Mouse (Mus musculus) heart, embryonic 14.5 days (tissue): ENCODE data around the gene Arhgap25. TPM values are rescaled to one million over a fixed set of nuclear protein-coding genes. Genes with fewer than 3 reads are reported as not detected.
"Not testable (repeated sequence)": the region's sequence is repeated elsewhere in the genome, so short reads cannot be mapped to it uniquely, and the experiment has no call there.

ENCODE experiments used
- ATAC-seq: fragments of 200-750 bp; cut with Nextera tagmentation; 2 replicates; pipeline ENCODE4 v1.8.0; 2017; ENCODE audit warnings: low read depth, moderate TSS enrichment; ENCODE audit not compliant: insufficient number of reproducible peaks, insufficient read depth, low FRiP score
- H3K27ac ChIP-seq, 2 experiments: fragments of 200-500 bp in 1 of 2; fragments of 300-500 bp in 1 of 2; sonication (generic) in 1 of 2; replicated peaks in 1 of 2; 2 replicates each; pipeline ENCODE4 v1.5.1; 2012 to 2014; ENCODE audit warnings: low read depth in 2 of 2, low read length in 2 of 2, control low read depth in 1 of 2, mild to moderate bottlenecking in 1 of 2, mixed read lengths in 1 of 2; ENCODE audit not compliant: control insufficient read depth in 1 of 2, insufficient read depth in 1 of 2
- H3K27me3 ChIP-seq: fragments of 300-500 bp; sonication (generic); 2 replicates; pipeline ENCODE4 v1.6.1; 2014; ENCODE audit warnings: mild to moderate bottlenecking, low read length, control low read depth; ENCODE audit not compliant: control insufficient read depth, insufficient read depth
- H3K36me3 ChIP-seq: fragments of 300-500 bp; sonication (generic); 2 replicates; pipeline ENCODE4 v1.6.1; 2014; ENCODE audit warnings: mild to moderate bottlenecking, control low read depth, low read length, mixed read lengths; ENCODE audit not compliant: control insufficient read depth, insufficient read depth
- H3K4me1 ChIP-seq, 2 experiments: fragments of 200-500 bp in 1 of 2; fragments of 300-500 bp in 1 of 2; sonication (generic) in 1 of 2; 2 replicates each; pipeline ENCODE4 v1.6.1; 2012 to 2014; ENCODE audit warnings: low read length in 2 of 2, control low read depth in 1 of 2, mixed read lengths in 1 of 2; ENCODE audit not compliant: control insufficient read depth in 2 of 2, insufficient read depth in 2 of 2
- H3K4me2 ChIP-seq: fragments of 300-500 bp; sonication (generic); 2 replicates; pipeline ENCODE4 v1.6.1; 2014; ENCODE audit warnings: mild to moderate bottlenecking, low read length
- H3K4me3 ChIP-seq, 2 experiments: fragments of 200-500 bp in 1 of 2; fragments of 300-500 bp in 1 of 2; sonication (generic) in 1 of 2; 2 replicates each; pipeline ENCODE4 v1.5.1; 2012 to 2014; ENCODE audit warnings: low read length in 2 of 2, mild to moderate bottlenecking in 2 of 2, control low read depth in 1 of 2, low read depth in 1 of 2, moderate library complexity in 1 of 2; ENCODE audit not compliant: control insufficient read depth in 1 of 2, insufficient read depth in 1 of 2
- H3K9ac ChIP-seq: fragments of 300-500 bp; sonication (generic); 2 replicates; pipeline ENCODE4 v1.6.1; 2014; ENCODE audit warnings: mild to moderate bottlenecking, low read length
- H3K9me3 ChIP-seq: fragments of 300-500 bp; sonication (generic); 2 replicates; pipeline ENCODE4 v1.6.1; 2016; ENCODE audit warnings: low read length, control low read depth; ENCODE audit not compliant: control insufficient read depth
- WGBS: fragments of 180-500 bp; shearing (Covaris S2); extraction: QIAGEN DNeasy Blood & Tissue Kit; methylation state at CpG from one replicate; pipeline ENCODE4 v1.1.7; 2014; 5-methylcytosine and 5-hydroxymethylcytosine counted together
- polyA plus RNA-seq: library from polyadenylated mRNA; unstranded; fragments of >200 nt; fragmentation: Nextera tagmentation; extraction: Ambion mirVana; gene quantifications from 2 replicates; pipeline ENCODE4 v1.2.1, GENCODE M21; 2014

Arhgap25 gene
- polyA plus RNA-seq, 1 experiment from 2014 or later = 3.9 TPM

GRCm38 (mm10) chr6:87523736-87524135, 9.3 kb downstream of the Arhgap25 start:
- Histone ChIP-seq H3K36me3 (no peaks in the 10 kb centered on the region), H3K27ac (no peak overlapping the region), H3K9me3 (no peaks in the 10 kb centered on the region), H3K4me2 (no peak overlapping the region), H3K4me1 (no peaks in the 10 kb centered on the region), H3K4me3 (no peak overlapping the region), H3K9ac (no peak overlapping the region), H3K27me3 (peaks cover 34% of the 10 kb centered on the region; the same call in 1 of the 2 replicates)
- ATAC-seq = no peak
- 55% methylated on average over 7 of the region's 7 CpGs for WGBS

GRCm38 (mm10) chr6:87523085-87523484, 10.0 kb downstream of the Arhgap25 start:
- Histone ChIP-seq H3K4me2 (no peak overlapping the region), H3K9me3 (no peaks in the 10 kb centered on the region), H3K27me3 (peaks cover 37% of the 10 kb centered on the region; the same call in 1 of the 2 replicates), H3K4me3 (no peak overlapping the region), H3K36me3 (no peaks in the 10 kb centered on the region), H3K9ac (no peak overlapping the region), H3K27ac (no peak overlapping the region), H3K4me1 (no peaks in the 10 kb centered on the region)
- WGBS = 70% methylated on average over 2 of the region's 2 CpGs
- ATAC-seq = no peak

- Histone ChIP-seq H3K4me3 (no peak overlapping the region), H3K4me1 (no peaks in the 10 kb centered on the region), H3K9ac (no peak overlapping the region), H3K27me3 (peaks cover 37% of the 10 kb centered on the region; the same call in 1 of the 2 replicates), H3K27ac (no peak overlapping the region), H3K36me3 (no peaks in the 10 kb centered on the region), H3K4me2 (no peak overlapping the region), H3K9me3 (no peaks in the 10 kb centered on the region)
- WGBS = 17% methylated on average over 3 of the region's 3 CpGs
- ATAC-seq = no peak
These were observed 10.8 kb downstream of the Arhgap25 start for GRCm38 (mm10) chr6:87522236-87522635.

GRCm38 (mm10) chr6:87521705-87522104, 11.4 kb downstream of the Arhgap25 start:
- H3K27me3 ChIP-seq = peaks cover 37% of the 10 kb centered on the region; the same call in 1 of the 2 replicates
- WGBS = 78% methylated on average over 6 of the region's 6 CpGs
- H3K36me3 ChIP-seq, H3K4me2 ChIP-seq, H3K27ac ChIP-seq, H3K4me3 ChIP-seq, ATAC-seq, H3K4me1 ChIP-seq, H3K9me3 ChIP-seq, H3K9ac ChIP-seq: not testable (repeated sequence)

GRCm38 (mm10) chr6:87520572-87520971, 12.5 kb downstream of the Arhgap25 start:
- Histone ChIP-seq H3K27ac (no peak overlapping the region), H3K9me3 (no peaks in the 10 kb centered on the region), H3K9ac (no peak overlapping the region), H3K4me3 (no peak overlapping the region), H3K4me1 (no peaks in the 10 kb centered on the region), H3K36me3 (no peaks in the 10 kb centered on the region), H3K4me2 (no peak overlapping the region), H3K27me3 (peaks cover 37% of the 10 kb centered on the region; the same call in 1 of the 2 replicates)
- WGBS = 92% methylated on average over 8 of the region's 8 CpGs
- ATAC-seq = no peak

GRCm38 (mm10) chr6:87519809-87520208, 13.2 kb downstream of the Arhgap25 start:
- Histone ChIP-seq H3K9me3 (no peaks in the 10 kb centered on the region), H3K9ac (no peak overlapping the region), H3K4me3 (no peak overlapping the region), H3K27ac (no peak overlapping the region), H3K27me3 (peaks cover 34% of the 10 kb centered on the region; the same call in 1 of the 2 replicates), H3K36me3 (no peaks in the 10 kb centered on the region), H3K4me1 (no peaks in the 10 kb centered on the region), H3K4me2 (no peak overlapping the region)
- WGBS = 86% methylated on average over 11 of the region's 11 CpGs
- no peak for ATAC-seq

- no peak for ATAC-seq
- H3K4me2 ChIP-seq = no peak overlapping the region
- no peak overlapping the region for H3K9ac ChIP-seq
- H3K27me3 ChIP-seq = peaks cover 45% of the 10 kb centered on the region
- no peaks in the 10 kb centered on the region for H3K36me3 ChIP-seq
- H3K27ac ChIP-seq = no peak overlapping the region
- WGBS = 87% methylated on average over 10 of the region's 10 CpGs
- no peaks in the 10 kb centered on the region for H3K4me1 ChIP-seq
- H3K4me3 ChIP-seq = no peak overlapping the region
- H3K9me3 ChIP-seq = no peaks in the 10 kb centered on the region
These were observed 14.4 kb downstream of the Arhgap25 start for GRCm38 (mm10) chr6:87518622-87519021.

- Histone ChIP-seq H3K4me1 (no peaks in the 10 kb centered on the region), H3K27me3 (peaks cover 41% of the 10 kb centered on the region), H3K4me3 (no peak overlapping the region), H3K9ac (no peak overlapping the region), H3K36me3 (no peaks in the 10 kb centered on the region), H3K27ac (no peak overlapping the region), H3K9me3 (no peaks in the 10 kb centered on the region), H3K4me2 (no peak overlapping the region)
- no peak for ATAC-seq
- 48% methylated on average over 4 of the region's 4 CpGs for WGBS
These were observed 15.2 kb downstream of the Arhgap25 start for GRCm38 (mm10) chr6:87517753-87518409.
